Mouse (Mus musculus) right cerebral cortex, postnatal 36 days (tissue): ENCODE measurements around the gene Gnai1.
A peak's percentile ranks its signal among the peaks of the same experiment; 100 is the strongest.
"Not testable (repeated sequence)": the region's sequence is repeated elsewhere in the genome, so short reads cannot be mapped to it uniquely, and the experiment has no call there.

ENCODE experiments used
- DNase-seq, 2 experiments: peaks; one replicate each; pipeline ENCODE4 v3.0.0; 2022; ENCODE audit warnings: low spot score in 2 of 2, mixed read lengths in 1 of 2

Gnai1 gene

DNA sequence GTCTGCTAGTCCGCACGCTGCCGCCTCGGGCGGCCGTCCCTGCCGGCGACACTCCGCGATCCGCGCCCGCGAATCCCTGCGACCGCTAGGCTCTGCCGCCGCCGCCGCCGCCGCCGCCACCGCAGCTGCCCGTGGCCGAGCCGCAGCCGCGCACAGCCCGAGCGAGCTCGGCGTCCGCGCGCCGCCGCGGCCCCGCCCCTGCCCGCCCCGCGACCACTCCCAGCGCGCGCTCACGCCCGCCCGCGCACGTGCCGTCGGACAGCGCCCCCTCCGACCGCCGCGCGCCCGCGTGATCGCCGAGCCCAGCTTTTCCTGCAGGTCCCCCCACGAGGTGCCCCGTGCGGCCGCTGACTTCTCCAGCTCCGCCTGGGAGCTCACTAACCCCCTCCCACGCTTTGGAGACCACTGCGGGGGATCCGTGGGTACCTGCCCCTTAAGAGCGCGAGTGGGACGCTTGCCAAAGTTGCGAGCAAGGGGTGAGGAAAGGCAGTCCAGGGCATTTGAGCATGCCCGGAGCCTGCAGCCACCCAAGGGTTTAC lies at the start of gene Gnai1:
Gnai1 (minus strand) TSS at position 75 of the 539 bp plus-strand sequence.
- peak; percentile 58 to 62 for DNase-seq

- no peak for DNase-seq
Measured at GRCm38 (mm10) chr5:18367864-18368263, 7.7 kb upstream of the Gnai1 start.

DNA sequence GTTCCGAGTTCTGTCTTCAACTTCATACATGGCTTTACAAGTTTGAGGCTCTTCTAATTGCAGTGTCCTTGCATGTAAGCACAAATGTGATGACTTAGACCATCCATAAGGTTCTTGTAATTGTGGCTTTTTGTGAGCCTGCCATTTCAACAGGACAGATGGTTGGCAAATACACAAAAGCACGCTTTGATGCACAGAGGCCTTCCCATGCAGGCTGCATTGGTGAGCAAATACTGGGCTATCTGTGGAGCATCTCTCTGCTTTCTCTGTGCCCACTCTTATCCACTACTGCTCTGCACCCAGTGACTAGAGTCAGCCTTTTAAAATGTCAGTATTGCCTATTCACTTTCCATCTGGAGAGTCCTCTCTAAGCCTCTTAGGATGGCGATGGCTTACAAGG lies 5.3 kb upstream of the Gnai1 start:
- no peak for DNase-seq

GRCm38 (mm10) chr5:18360956-18361355 lies 801 bp upstream of the Gnai1 start:
- DNase-seq = no peak

- peak; percentile 28 to 34 for DNase-seq
Measured at GRCm38 (mm10) chr5:18359376-18360280, 527 bp downstream of the Gnai1 start.

- no peak for DNase-seq
Measured at GRCm38 (mm10) chr5:18358778-18359177, 1.4 kb downstream of the Gnai1 start.

- DNase-seq = no peak
Measured at GRCm38 (mm10) chr5:18358191-18358590, 2.0 kb downstream of the Gnai1 start.

GRCm38 (mm10) chr5:18347297-18347696 lies 12.9 kb downstream of the Gnai1 start:
- no peak for DNase-seq

GRCm38 (mm10) chr5:18343455-18344142 lies 16.6 kb downstream of the Gnai1 start:
- DNase-seq = no peak

GRCm38 (mm10) chr5:18342765-18343454 lies 17.2 kb downstream of the Gnai1 start:
- peak in 1 of 2 experiments; percentile 27 for DNase-seq

DNA sequence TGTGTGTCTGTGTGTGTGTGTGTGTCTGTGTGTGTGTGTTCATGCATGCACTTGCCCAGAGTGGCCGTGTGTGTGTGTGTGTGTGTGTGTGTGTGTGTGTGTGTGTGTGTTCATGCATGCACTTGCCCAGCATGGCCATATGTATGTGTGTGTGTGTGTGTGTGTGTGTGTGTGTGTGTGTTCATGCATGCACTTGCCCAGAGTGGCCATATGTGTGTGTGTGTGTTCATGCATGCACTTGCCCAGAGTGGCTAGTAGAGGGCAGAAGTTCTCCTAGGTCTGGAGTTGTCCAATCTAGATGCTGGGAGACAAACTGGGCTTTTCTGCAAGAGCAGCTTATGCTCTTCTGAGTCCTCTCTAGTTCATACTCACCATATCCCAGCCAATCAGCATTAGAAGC lies 18.3 kb downstream of the Gnai1 start:
- not testable (repeated sequence) for DNase-seq

DNA sequence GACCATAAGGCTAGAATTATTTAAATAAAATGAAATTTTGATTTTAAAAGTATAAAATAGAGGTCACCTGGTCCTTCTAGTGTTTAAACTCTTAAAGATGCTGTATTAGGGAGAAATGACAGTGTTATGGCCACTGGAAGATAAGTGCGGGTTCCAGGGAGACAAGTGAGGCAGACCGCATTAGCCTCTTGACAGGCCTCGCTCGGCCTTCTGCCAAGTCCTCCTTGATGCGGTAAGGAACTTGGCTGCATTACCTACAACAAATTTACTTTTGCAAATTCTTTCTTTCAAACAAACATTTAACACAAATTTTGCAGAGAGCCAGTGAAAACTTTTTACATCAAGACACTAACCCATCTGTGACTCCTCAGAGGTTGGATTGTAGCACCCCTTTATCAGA lies 27.9 kb downstream of the Gnai1 start:
- DNase-seq = no peak

GRCm38 (mm10) chr5:18330726-18331125 lies 29.4 kb downstream of the Gnai1 start:
- DNase-seq = no peak

DNA sequence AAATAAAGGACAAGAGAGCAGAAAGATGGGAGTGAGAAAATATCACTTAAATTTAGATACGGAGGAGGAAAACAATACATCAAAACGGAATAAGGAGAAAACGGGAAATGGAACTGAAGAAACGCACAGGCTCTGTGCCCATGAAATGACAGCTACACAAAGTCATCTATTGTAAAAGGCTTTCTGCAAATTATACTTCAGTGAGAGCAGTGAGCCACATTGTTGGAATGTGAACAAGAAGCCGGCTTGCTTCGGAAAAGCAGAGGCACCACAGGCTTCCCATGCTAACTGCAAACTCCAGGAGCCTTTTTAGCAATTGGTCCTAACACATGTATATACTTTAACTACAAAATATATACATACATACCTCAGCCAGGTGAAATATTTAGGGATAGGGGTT lies 34.0 kb downstream of the Gnai1 start:
- no peak for DNase-seq

GRCm38 (mm10) chr5:18323534-18323933 lies 36.6 kb downstream of the Gnai1 start:
- no peak for DNase-seq

- no peak for DNase-seq
Measured at GRCm38 (mm10) chr5:18321661-18322060, 38.5 kb downstream of the Gnai1 start.

- DNase-seq = no peak
Measured at GRCm38 (mm10) chr5:18318846-18319245, 41.3 kb downstream of the Gnai1 start.

DNA sequence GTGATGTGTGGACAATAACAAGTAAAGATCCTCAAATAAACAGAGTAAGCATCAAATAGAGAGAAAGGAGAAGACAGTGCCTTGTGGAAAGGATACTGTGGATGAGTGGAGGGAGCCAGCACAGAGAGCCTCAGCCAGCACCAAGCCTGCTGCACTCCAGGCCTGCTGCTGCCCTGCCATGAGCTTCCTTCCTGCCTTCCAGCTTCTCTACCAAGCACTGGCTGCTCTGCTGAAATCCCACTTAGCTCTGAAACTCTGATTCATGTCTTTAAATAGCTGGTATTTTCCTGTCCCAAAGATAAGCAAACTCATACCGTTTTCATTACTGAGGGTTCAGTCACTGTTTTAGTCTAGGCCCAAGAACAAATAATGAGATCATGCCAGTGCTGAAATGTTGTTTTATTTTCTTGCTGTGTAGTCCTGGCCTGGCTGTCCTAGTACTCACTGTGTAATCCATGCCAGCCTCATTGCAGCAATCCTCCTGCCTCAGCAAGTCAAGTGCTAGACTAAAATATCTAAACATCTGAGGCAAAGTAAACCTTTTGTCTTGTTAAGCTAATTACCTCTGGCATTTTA lies 52.8 kb downstream of the Gnai1 start:
- DNase-seq = no peak

- DNase-seq = no peak
Measured at GRCm38 (mm10) chr5:18296584-18296983, 63.6 kb downstream of the Gnai1 start.

DNA sequence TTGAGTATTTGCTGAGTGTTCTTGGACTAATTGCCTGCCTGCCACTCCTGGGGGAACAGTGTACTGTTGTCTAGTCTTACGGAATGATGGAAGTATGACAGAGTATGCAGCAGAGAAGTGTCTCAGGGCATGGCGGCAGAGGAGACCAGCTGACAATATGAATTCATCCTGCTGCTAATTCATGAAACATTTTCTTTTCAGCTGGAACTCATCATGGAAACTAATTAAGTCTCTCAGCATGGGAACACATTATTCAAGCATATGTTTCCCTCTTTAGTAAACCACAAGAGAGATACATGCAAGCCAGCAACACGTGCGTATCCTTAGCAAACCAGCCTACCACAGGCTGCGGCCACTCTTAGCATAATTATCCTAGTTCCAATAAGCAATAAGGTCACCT lies 67.4 kb downstream of the Gnai1 start:
- DNase-seq = no peak

- DNase-seq = no peak
Measured at GRCm38 (mm10) chr5:18289530-18289929, 70.6 kb downstream of the Gnai1 start.

- DNase-seq = no peak
Measured at GRCm38 (mm10) chr5:18288694-18289093, 71.5 kb downstream of the Gnai1 start.
